Mouse (Mus musculus) large intestine, adult 2 months (tissue): ENCODE results near the gene Sag. TPM values are rescaled to one million over a fixed set of nuclear protein-coding genes. Genes with fewer than 3 reads are reported as not detected.
"Not testable (repeated sequence)": the region's sequence is repeated elsewhere in the genome, so short reads cannot be mapped to it uniquely, and the experiment has no call there.

Experiments used
- DNase-seq: peaks from one replicate; pipeline ENCODE4 v3.0.0-alpha.2; 2012; ENCODE audit warnings: low read depth, low spot score
- WGBS: fragments of 180-500 bp; shearing (Covaris S2); methylation state at CpG from one replicate; pipeline ENCODE4 v1.1.7; 2018; 5-methylcytosine and 5-hydroxymethylcytosine counted together
- polyA plus RNA-seq: library from polyadenylated mRNA; depleted of rRNA; stranded (reverse); fragments of >200 nt; gene quantifications from 2 replicates; pipeline ENCODE4 v1.2.3, GENCODE M21; 2012

The Sag gene
- polyA plus RNA-seq, 1 experiment = 0.45 TPM

DNA sequence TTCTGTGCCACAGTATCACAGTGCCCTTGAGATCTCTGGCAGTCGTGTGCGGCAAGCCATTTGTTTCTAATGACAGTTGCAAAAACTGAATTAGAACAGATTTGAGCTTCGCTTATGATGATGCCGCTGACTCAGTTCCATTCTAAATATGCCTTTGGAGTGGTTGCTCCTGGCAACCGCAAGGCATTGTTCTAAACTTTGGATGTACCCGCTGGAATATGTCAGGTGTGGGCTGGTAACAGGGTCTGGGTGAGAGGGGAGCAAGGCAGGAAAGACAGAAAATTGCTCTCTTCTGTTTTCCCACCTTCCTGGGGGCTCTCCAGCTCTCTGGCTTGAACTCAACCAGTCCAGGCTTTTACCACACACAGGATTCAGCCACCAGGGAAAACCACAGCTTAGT is 9.7 kb downstream of the Sag start:
- no peak for DNase-seq
- 84% methylated on average over 6 of the region's 6 CpGs for WGBS

DNA sequence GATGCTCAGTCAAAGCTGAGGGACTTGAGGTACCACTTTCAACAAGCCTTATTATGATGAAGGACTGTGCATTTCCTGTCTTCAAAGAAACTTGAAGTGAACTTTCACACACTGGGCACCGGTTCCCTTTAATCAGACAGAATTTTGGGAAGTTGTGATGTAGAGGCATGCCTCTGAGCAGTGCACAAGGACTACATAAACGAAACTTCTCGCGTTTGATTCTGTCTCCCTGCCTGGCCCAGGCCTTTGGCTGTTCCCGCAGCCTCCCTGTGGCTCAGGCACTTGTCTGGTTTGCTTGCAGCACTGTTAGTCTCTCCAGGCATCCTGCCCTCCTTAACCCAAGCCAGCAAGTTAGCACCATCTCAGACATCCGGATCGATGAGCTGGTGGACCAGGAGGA is 10.2 kb downstream of the Sag start:
- WGBS = 56% methylated on average over 7 of the region's 7 CpGs
- no peak for DNase-seq

DNA sequence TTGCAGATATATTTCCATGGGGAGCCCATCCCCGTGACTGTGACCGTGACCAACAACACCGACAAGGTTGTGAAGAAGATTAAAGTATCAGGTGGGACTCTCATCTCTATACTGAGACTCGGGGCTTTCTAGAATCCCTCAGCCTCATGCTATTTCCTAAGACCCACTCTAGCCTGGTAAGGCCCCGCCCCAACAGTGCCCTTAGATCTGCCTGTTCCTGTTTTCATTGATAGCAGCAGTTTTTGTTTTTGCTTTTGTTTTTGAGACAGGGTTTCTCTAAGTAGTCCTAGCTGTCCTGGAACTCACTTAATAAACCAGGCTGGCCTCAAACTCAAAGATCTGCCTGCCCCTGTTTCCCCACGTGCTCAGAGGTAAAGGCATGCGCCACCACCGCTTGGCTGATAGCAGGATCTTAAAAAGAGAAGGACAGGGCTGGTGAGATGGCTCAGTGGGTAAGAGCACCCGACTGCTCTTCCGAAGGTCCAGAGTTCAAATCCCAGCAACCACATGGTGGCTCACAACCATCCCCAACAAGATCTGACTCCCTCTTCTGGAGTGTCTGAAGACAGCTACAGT is 21.0 kb downstream of the Sag start:
- no peak for DNase-seq
- 89% methylated on average over 10 of the region's 10 CpGs for WGBS

DNA sequence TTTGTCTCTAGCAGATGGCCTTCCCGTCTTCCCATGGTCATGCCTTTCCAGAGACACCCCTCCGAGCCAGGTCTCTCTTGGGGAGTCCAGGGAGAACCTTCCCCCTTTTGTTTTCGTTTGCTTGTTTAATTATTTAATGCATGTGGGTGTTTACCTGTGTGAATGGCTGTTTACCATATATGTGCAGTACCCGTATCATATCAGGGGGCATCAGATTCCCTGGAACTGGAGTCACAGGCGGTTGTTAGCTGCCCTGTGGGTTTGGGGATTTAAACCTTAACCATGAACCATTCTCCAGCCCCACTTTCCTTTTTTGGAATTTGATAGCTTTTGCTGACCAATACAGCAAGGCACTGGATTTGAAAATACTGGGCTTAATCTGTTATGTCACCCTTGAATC is 21.8 kb downstream of the Sag start:
- DNase-seq = no peak
- 93% methylated on average over 5 of the region's 5 CpGs for WGBS

DNA sequence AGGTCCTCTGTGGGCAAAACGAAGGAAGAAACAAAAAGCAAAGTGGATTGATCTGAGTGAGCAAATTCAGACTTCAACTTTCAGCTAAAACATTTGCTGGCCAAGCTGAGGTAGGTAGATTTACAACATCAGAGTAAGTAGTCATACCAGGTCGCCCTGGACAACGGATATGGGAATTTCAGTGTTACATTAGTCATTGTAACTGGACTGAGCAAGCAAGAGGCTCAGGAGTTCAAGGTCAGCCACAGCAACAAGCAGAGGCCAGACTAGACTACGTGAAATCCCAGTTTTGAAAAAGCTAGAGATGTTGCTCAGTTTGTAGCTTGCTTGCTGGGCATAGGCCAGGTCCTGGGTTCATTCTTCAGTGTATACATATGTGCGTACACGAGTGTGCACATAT is 22.5 kb downstream of the Sag start:
- WGBS = 85% methylated on average over 6 of the region's 6 CpGs
- no peak for DNase-seq

DNA sequence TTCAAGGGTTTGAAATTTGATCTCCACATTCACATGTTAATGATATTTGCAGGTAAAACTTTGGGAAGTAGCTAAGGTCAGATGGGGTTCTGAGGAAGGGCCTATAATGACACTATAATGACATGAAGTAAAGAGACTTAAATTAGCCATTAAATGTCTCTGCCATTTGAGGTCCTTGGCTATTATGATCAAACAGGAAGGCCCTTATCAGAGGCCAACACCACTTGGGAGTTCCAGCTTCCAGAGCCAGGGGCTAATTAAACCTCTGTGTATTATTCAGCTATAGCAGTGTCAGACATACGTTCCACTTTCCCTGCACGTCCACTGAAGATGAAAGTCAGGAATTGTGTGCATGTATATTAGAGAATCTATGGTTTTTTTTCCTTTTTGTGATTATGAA is 23.0 kb downstream of the Sag start:
- no peak for DNase-seq
- 95% methylated on average over 2 of the region's 2 CpGs for WGBS

DNA sequence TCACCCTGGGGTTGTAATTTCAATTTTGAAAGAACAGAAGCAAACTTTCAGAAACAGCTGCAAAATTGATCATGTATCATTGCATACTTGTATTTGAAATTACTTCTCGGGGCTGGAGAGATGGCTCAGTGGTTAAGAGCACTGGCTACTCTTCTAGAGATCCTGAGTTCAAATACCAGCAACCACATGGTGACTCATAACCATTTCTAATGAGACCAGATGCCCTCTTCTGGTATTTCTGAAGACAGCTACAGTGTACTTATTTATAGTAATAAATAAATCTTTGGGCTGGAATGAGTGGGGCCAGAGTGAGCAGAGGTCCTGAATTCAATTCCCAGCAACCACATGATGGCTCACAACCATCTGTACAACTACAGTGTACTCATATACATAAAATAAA is 24.0 kb downstream of the Sag start:
- not testable (repeated sequence) for DNase-seq
- 87% methylated on average over 1 of the region's 1 CpGs for WGBS

DNA sequence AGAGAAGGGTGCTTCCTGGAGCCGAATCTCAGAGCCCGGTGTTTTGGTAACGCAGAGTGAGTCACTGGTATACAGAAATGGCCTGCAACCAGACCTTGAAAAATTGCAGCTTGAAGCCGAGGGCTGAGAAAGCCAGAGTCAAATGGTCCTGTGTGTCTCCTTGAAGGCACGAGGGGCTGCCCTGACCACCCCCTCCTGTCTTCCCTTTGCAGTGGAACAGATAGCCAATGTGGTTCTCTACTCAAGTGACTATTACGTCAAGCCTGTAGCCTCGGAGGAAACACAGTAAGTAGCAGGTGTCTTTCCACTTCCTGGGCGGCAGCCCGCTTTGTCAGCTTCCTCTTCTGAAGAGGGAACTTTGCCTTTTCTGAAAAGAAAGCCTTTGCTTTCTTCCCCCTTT is 24.7 kb downstream of the Sag start:
- no peak for DNase-seq
- WGBS = 62% methylated on average over 9 of the region's 9 CpGs

DNA sequence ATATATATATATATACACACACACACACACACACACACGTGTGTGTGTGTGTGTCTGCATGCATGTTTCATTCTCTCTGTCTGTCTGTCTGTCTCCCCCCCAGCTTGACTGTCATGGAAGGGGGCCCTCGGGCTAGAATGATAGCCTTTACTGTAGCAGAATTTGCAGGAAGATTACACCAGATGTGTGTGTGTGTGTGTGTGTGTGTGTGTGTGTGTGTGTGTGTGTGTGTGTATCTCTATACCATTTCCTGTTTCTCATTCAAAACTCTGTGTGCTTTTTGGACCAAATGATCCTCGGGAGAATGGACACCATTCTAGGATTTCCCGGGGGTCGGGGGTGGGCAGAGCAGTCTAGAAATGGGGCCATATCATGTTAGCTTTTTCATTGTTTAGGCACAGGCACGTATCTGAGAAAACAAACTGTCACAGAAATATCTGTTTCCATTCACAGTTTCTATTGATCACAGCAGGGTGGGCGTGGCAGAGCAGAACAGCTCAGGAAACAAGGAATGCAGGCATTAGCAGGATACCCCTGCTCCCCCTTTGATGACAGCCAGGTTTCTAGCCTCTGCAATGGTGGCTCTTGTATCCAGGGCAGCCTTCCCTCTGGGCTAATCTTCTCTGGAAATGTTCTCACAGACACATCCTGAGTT is 25.6 kb downstream of the Sag start:
- 45% methylated on average over 7 of the region's 7 CpGs for WGBS
- no peak for DNase-seq

DNA sequence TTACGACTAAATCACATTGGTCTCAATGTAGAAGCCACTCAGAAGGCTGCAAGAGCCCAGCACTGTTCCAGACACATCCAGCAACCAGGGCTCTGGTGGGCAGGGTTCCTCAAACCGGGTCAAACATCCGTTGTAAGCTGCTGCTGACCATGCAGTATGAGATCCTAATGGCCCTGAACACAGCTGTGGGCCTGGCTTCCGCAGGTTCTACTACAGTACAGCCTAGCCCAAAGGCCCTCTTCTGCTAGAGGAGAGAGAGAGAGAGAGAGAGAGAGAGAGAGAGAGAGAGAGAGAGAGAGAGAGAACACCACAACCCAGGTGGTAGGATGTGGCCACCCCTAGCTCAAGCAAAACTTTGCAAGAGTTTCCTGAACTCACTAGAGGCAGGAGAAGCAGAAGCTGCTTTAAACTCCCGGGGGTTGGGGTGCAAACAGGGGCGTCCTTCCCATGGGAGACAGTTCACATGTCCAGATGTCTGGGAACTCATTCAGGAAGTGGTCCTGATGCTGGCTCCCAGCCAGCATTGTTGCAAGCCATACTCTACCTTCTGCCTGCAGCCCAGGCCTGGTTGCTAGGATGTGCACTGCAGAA is 26.2 kb downstream of the Sag start:
- WGBS = 52% methylated on average over 6 of the region's 6 CpGs

DNA sequence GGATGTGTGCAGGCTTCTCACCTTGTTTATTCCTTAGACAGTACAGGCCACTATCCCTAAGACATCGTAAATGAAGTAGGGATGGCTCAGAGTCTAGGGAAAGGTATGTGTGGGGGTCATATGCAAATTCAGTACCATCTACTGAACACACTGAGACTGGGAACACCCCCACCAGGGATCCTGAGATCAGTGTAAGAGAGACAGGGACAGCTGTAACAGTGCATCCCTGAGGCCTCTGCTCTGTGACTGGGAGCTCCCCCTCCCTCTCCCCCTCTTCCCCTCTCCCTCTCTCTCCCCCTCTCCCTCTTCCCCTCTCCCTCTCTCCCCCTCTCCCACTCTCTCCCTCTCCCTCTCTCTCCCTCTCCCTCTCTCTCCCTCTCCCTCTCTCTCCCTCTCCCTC is 33.0 kb downstream of the Sag start:
- DNase-seq = no peak
- WGBS = 76% methylated on average over 1 of the region's 1 CpGs

More for the DNA sequence above, 26.2 kb downstream of the Sag start:
- no peak for DNase-seq

DNA sequence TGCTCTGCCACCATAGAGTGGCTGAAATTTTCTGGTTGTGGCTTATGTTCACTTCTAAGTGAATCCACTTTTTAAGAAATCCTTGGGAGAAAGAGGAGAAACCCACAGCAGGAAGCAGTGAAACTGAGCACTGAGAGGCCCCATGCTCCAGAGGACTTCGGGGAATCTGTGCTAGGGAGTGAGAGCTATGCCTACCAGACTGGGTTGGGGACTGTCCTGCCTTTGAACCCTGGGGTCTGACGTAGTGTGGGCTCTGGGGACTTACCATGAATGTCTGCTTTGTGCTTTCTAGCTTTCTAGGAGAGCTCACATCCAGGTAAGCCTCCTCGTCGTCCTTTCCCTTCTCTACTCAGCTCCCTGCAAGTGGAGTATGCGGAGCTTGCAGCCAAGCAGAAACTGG is 33.5 kb downstream of the Sag start:
- no peak for DNase-seq

DNA sequence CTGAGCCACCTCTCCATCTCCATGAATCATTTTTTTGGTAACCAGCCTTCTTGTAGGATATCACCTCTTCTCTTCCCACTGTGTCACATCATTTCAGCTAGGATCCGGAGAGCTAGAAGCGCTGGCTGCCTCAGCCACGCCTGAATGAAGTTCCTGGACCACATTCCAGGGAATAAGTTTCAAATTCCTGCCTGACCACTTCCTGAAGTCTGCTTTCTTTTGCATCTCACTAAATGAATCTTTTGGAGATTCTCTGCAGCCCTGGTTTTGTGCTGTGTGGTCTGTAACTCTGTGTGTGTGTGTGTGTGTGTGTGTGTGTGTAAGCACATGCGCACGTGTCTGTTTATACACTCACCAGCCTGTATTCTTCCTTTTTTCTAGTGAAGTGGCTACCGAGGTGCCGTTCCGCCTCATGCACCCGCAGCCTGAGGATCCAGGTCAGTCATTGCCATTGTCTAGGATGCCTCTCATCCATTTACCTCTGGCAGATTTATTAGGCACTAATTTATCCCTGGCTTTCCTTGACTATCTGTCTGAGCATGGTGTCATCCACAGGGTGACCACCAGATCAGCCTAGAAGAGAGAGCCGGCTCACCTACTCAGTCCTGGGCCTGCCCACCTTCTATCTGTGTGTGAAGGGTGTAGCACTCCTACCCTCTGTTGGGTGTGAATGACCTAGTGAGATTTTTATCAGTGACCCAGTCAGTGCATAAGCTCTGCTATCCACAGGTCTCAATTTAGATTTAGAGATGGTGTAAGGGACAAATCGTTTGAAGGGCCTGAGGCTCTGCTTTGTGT is 37.1 kb downstream of the Sag start:
- 45% methylated on average over 11 of the region's 11 CpGs for WGBS
- no peak for DNase-seq

More for the DNA sequence above, 33.5 kb downstream of the Sag start:
- 72% methylated on average over 5 of the region's 5 CpGs for WGBS

DNA sequence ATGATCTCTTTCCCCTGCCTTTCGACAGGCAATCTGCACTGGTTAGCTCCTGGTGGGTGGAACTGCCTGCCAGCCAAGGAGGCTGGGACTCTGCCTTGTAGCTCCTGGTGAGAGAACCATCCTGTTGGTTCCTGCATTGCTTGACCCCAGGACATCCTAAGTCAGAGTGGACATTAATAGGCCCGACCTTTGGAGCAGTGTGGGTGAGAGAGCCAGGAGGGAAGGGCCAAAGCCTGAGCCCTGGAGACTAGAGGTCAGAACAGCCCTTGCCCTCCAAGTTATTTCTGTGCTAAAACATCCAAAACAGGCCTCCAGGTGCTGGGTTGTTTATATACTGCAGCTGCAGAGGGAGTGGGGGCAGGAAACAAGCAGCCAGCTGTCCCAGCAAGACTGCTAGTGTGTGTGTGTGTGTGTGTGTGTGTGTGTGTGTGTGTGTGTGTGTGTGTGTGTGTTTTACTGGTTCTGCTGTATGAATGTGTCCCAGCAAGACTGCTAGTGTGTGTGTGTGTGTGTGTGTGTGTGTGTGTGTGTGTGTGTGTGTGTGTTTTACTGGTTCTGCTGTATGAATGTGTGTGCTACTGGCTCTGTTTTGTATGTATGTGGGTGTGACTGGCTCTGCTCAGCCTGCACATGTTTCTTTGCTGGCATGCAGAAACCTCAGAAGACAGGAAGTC is 43.5 kb downstream of the Sag start:
- no peak for DNase-seq
- WGBS = 8% methylated on average over 2 of the region's 2 CpGs

DNA sequence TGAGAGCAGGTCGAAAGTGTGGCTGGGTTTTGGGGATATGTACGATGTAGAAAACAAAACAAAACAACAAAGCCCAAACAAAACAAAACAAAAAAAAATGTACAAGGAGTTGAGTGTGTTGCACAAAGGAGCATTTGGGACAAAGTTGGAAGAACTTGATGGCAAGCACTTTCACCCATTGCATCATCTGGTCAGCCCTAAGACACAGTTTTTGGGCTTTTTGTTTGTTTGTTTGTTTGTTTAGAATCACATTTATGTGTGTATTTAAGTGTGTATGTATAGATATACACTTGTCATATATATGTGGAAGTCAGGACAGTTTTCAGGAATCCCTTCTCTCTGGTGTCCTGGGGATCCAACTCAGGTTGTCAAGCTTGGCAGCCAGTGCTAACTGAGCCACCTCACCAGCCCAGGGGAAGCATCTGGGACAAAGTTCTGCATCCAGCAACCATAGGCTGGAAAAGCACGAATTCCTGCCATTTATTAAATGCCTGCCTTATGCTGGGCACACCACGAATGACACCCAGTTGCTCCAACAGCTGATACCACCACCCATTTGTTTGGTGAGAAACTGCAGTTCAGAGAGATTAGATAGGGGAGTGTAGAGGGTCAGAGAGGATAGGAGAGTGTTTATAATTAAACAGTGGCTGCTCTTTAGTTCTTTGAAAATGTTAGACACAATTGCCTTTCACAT is 44.1 kb downstream of the Sag start:
- DNase-seq = no peak
- 12% methylated on average over 4 of the region's 4 CpGs for WGBS

DNA sequence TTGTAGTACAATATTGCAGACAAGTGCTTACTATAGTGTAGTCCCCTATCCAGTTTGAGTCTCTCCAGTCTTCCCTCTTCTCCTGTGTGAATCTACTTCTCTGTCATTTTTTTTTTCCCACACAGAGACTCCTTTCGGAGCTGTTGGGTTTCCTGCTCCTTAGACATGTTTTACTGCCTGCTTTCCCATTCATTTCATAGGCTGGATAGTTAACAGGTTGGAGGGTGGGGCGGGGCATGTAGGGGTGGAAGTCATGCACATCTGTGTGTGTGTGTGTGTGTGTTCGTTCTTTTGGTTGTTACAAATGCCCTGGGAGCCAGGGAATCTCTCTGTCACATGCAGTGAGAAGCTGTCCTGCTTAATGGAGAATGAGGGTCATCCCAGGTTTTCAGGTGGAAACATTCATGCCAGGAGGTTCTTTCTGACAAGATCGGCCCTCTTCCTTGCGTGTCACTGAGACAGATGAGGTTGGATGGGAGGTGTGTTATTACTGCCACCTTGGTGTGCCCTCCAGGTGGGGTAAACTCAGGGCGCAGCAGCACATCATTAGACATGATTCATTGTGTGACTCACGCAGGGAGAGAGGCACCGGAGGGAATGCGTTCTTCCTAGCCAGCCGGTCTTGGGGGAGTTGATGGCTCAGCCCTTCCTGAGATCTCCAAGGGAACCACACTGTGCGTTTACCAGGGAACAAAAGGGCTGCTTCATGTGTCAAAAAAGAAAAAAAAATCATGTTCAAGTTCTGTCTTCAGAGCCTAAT is 44.9 kb downstream of the Sag start:
- DNase-seq = no peak
- 15% methylated on average over 11 of the region's 11 CpGs for WGBS

DNA sequence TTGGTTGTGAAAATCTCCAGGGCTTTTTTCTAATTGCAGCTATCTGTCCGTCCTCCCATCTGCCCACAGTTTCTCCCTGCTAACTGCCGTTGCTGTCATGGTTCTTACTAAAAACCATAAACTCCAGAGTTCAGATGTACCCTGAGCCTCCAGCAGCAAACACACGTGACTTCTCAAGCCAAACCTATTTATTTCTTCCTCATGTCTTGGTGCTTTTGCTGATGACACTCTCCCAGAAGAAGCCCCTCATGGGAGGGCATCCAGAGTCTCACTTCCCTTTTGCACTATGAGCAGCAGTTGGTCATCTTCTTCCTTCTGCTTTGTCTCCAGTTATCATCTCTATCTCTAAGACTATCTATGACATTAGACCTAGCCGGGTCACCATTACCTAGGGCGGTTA is 45.8 kb downstream of the Sag start:
- WGBS = 63% methylated on average over 5 of the region's 5 CpGs
- DNase-seq = no peak

DNA sequence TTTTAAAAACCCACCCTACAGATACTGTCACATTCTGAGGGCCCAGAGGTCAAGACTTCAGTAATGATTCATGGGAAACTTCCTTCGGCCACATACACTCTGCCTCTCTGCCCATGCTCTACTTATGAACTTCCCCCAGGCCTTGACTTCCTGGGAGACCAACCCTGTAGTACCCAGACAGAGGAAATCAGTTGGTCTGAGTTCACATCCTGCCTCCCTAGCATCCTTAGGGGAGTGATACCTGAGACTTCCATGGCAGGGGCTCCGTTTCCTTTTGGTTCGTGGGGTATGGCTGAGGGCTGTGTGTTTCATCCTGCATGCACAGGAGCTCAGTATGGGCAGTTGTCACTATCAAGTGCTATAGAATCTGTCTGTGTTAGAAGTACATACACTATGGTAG is 47.9 kb downstream of the Sag start:
- no peak for DNase-seq
- 89% methylated on average over 3 of the region's 3 CpGs for WGBS
